Mouse (Mus musculus) neural tube, postnatal 0 days (tissue): ENCODE results near the gene Trex1. TPM values are rescaled to one million over a fixed set of nuclear protein-coding genes. Genes with fewer than 3 reads are reported as not detected.

Source experiments
- polyA plus RNA-seq: library from polyadenylated mRNA; unstranded; fragments of >200 nt; fragmentation: Nextera tagmentation; extraction: Ambion mirVana; gene quantifications from 2 replicates; pipeline ENCODE4 v1.2.1, GENCODE M21; 2015

Gene Trex1
- 15.9 and 21.4 TPM in 2 replicates for polyA plus RNA-seq

GRCm38 (mm10) chr9:109059136-109059903 lies at the start of gene Trex1:
Trex1 (minus strand) TSS chr9:109059734.

GRCm38 (mm10) chr9:109095137-109095982 lies 35.8 kb upstream of the Trex1 start, which contains the start of gene Plxnb1:
Plxnb1 (plus strand) TSS chr9:109095389.

GRCm38 (mm10) chr9:109082124-109082800 lies 22.7 kb upstream of the Trex1 start, which contains the start of the genes Ccdc51 and Tma7:
Ccdc51 (plus strand) TSS chr9:109082493.
Tma7 (minus strand) TSS chr9:109082587.

GRCm38 (mm10) chr9:109073661-109074573 lies 14.4 kb upstream of the Trex1 start, which contains the start of gene Atrip:
Atrip (minus strand) TSS chr9:109074124.

GRCm38 (mm10) chr9:109038086-109038895 lies 21.2 kb downstream of the Trex1 start, which contains the start of gene Shisa5:
Shisa5 (plus strand) TSS chr9:109038565.

Other genes with a start within 250 kb of the Trex1 start
- gene Celsr3, start 233.4 kb downstream of the Trex1 start, polyA plus RNA-seq, result 5.2 and 8.2 TPM in 2 replicates
- gene Slc26a6, start 206.5 kb downstream of the Trex1 start, polyA plus RNA-seq, result 25.2 and 32.2 TPM in 2 replicates
- gene Tmem89, start 145.1 kb downstream of the Trex1 start, polyA plus RNA-seq, result not detected in 2 replicates
- gene Uqcrc1, start 123.1 kb downstream of the Trex1 start, polyA plus RNA-seq, result 610 and 634 TPM in 2 replicates
- 1.9 and 2.4 TPM in 2 replicates for gene Col7a1, start 106.1 kb downstream of the Trex1 start, polyA plus RNA-seq
- 0.13 TPM in 1 of 2 replicates, not detected in the other for gene Ucn2, start 73.7 kb downstream of the Trex1 start, polyA plus RNA-seq
- 16.8 and 21.5 TPM in 2 replicates for gene Pfkfb4, start 68.0 kb downstream of the Trex1 start, polyA plus RNA-seq
- 84.2 and 85.5 TPM in 2 replicates for gene Shisa5, start 21.2 kb downstream of the Trex1 start, polyA plus RNA-seq
- 26.0 and 28.4 TPM in 2 replicates for gene Atrip, start 14.4 kb upstream of the Trex1 start, polyA plus RNA-seq
- gene Ccdc51, start 22.8 kb upstream of the Trex1 start, polyA plus RNA-seq, result 7.3 and 8.0 TPM in 2 replicates
- 806 and 829 TPM in 2 replicates for gene Tma7, start 22.9 kb upstream of the Trex1 start, polyA plus RNA-seq
- 8.7 and 11.0 TPM in 2 replicates for gene Plxnb1, start 35.7 kb upstream of the Trex1 start, polyA plus RNA-seq
- gene Fbxw21, start 102.3 kb upstream of the Trex1 start, polyA plus RNA-seq, result not detected in 2 replicates
- not detected in 2 replicates for gene Fbxw13, start 136.2 kb upstream of the Trex1 start, polyA plus RNA-seq
- gene Fbxw20, start 175.0 kb upstream of the Trex1 start, polyA plus RNA-seq, result 0.14 TPM in 1 of 2 replicates, not detected in the other
- not detected in 2 replicates for gene Fbxw14, start 227.9 kb upstream of the Trex1 start, polyA plus RNA-seq